Mouse (Mus musculus): ENCODE results near the gene AI413582. TPM values are rescaled to one million over a fixed set of nuclear protein-coding genes. Genes with fewer than 3 reads are reported as not detected.

AI413582 gene
- polyA plus RNA-seq, 1 experiment from 2014 or later, result 51.9 TPM

DNA sequence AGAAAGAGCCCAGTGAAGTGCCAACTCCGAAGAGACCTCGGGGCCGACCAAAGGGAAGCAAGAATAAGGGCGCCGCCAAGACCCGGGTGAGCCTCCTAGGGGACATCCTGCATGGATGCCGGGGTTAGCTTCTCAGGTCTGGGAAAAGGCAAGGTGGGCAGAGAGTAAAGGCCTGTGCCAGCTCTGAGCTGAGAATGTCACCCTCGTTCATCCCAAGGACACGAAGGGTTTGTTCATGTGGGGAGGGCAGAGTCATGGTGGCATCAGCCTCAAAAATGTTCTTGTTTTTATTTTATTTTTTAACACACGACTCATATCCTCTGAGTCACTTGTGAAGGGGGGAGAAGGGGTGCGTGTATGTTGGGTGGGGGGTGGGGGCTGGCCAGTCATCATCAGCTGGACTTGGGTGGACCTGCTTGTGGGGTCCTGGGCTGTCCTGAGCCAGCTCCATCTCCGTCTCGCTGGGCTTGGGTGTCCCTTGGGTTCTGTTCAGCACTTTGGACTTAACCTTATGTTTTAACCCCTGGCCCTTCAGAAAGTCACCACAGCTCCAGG is 4.6 kb downstream of the AI413582 start:
- H3K36me3 ChIP-seq (ENCODE audit: control insufficient read depth, insufficient read depth, low read length), result 0 out of 2 replicates have a peak, but pooled peaks cover 8% of the 10 kb centered on the region
- DNase-seq (no peak), ATAC-seq (ENCODE audit: low FRiP score, low TSS enrichment) (no peak)
- no peak overlapping the region for H3K4me2 ChIP-seq (ENCODE audit: low read length)
- no peak overlapping the region for H3K4me3 ChIP-seq (replicated peaks; ENCODE audit: low read depth, low read length)
- H3K4me1 ChIP-seq (ENCODE audit: control insufficient read depth, insufficient read depth, low read length), result peaks cover 26% of the 10 kb centered on the region
- no peaks in the 10 kb centered on the region for H3K27me3 ChIP-seq (ENCODE audit: control insufficient read depth, insufficient read depth, low read length)
- no peak overlapping the region for H3K27ac ChIP-seq (replicated peaks; ENCODE audit: low read depth, low read length)
- 91% methylated on average over 13 of the region's 13 CpGs for WGBS
- H3K9me3 ChIP-seq (ENCODE audit: control insufficient read depth, low read length), result no peaks in the 10 kb centered on the region
- no peak overlapping the region for H3K9ac ChIP-seq (replicated peaks; ENCODE audit: low read length)

DNA sequence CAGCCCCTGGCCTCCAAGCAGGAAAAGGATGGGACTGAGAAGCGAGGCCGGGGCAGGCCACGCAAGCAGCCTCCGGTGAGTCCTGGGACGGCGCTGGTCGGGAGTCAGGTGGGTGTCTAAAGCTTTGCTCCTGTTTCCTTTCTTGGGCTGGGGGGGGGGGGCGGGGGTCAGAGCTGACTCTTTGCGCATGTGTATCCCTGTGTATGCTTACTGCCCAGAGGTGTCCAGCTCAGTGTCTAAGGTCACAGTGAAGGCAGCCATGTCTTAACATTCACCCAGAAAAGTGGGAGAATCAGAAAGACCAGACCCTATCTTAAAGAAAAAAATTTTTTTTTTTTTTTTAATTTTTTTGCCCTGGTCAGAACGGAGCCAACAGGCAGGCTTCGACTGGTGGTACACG is 6.0 kb downstream of the AI413582 start:
- peaks cover 6% of the 10 kb centered on the region; the same call in 1 of the 2 replicates for H3K27me3 ChIP-seq (ENCODE audit: control insufficient read depth, insufficient read depth, low read length)
- no peak overlapping the region for H3K9ac ChIP-seq (replicated peaks; ENCODE audit: low read length)
- H3K27ac ChIP-seq (replicated peaks; ENCODE audit: low read depth, low read length), result no peak overlapping the region
- H3K4me1 ChIP-seq (ENCODE audit: control insufficient read depth, insufficient read depth, low read length), result peaks cover 33% of the 10 kb centered on the region
- no peak for DNase-seq
- H3K9me3 ChIP-seq (ENCODE audit: control insufficient read depth, low read length), result no peaks in the 10 kb centered on the region
- 0 out of 2 replicates have a peak, but pooled peaks cover 8% of the 10 kb centered on the region for H3K36me3 ChIP-seq (ENCODE audit: control insufficient read depth, insufficient read depth, low read length)
- ATAC-seq (ENCODE audit: low FRiP score, low TSS enrichment), result no peak
- H3K4me3 ChIP-seq (replicated peaks; ENCODE audit: low read depth, low read length), result no peak overlapping the region
- WGBS, result 66% methylated on average over 10 of the region's 12 CpGs
- H3K4me2 ChIP-seq (ENCODE audit: low read length), result no peak overlapping the region

DNA sequence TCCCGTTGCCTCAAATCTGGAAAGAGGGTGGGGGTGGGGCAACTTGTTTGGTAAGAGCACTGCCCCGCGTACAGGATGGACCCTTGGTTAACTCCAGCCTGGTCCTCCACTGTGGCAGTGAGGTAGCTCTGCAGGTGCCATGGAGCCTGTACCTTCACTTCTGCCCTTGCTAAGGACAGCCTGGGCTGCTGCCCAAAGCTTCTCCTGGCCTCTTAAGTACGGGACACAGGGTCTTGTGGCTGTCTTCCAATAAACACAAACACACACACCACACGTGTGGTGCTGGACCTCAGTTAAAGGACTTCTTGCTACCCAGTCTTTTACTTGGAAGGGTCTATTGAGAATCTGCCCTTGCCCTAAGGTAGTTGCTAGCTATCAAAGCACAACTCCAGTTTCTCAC is 6.7 kb downstream of the AI413582 start:
- ATAC-seq (ENCODE audit: low FRiP score, low TSS enrichment) (no peak), DNase-seq (no peak)
- peaks cover 6% of the 10 kb centered on the region; the same call in 1 of the 2 replicates for H3K27me3 ChIP-seq (ENCODE audit: control insufficient read depth, insufficient read depth, low read length)
- H3K9me3 ChIP-seq (ENCODE audit: control insufficient read depth, low read length), result no peaks in the 10 kb centered on the region
- H3K4me1 ChIP-seq (ENCODE audit: control insufficient read depth, insufficient read depth, low read length), result peaks cover 30% of the 10 kb centered on the region
- WGBS, result 9% methylated on average over 5 of the region's 5 CpGs
- no peak overlapping the region; the same call in 1 of the 2 replicates for H3K9ac ChIP-seq (replicated peaks; ENCODE audit: low read length)
- 0 out of 2 replicates have a peak, but pooled peaks cover 7% of the 10 kb centered on the region for H3K36me3 ChIP-seq (ENCODE audit: control insufficient read depth, insufficient read depth, low read length)
- H3K4me3 ChIP-seq (replicated peaks; ENCODE audit: low read depth, low read length), result no peak overlapping the region; the same call in 1 of the 2 replicates
- H3K27ac ChIP-seq (replicated peaks; ENCODE audit: low read depth, low read length), result no peak overlapping the region
- peak overlapping the region; percentile 82 for H3K4me2 ChIP-seq (ENCODE audit: low read length)

DNA sequence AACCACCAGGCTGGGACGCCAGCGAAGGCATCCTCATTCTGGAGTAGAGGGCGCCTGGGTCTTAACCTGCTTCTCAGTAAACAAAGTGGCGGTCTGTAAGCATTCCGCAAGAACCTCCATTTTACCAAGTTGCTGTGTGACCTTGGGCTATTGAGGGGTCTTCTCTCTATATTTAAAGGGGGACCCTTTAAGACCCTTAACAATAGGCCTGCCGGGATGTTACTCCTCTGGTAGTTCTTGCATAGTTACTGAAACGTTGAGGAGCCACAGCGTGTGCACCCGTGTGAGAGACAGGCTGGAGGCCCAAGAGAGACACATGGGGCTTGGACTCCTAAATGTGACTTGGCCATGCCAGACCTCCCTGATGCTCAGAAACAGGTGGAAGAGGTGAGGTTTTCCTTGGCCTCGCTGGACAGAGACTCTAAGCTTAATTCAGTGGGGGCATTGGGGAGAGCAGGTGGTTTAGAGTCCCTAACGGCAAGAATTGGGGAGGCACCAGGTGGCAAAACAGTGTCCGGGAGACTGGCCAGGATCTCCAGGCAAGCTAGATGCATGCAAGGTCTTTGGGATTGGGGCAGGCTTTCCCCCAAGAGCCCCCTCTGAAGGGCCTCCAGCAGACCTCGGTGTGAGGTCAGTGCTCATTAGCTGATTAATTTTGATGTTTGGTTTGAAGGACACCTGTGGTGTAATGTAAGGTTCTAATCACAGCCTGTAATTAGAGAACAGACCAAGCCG is 7.5 kb downstream of the AI413582 start:
- peak overlapping the region; percentile 82 for H3K4me2 ChIP-seq (ENCODE audit: low read length)
- DNase-seq (no peak), ATAC-seq (ENCODE audit: low FRiP score, low TSS enrichment) (no peak)
- peak overlapping the region; percentile 90 for H3K9ac ChIP-seq (replicated peaks; ENCODE audit: low read length)
- no peaks in the 10 kb centered on the region for H3K9me3 ChIP-seq (ENCODE audit: control insufficient read depth, low read length)
- H3K27me3 ChIP-seq (ENCODE audit: control insufficient read depth, insufficient read depth, low read length), result peaks cover 6% of the 10 kb centered on the region; the same call in 1 of the 2 replicates
- H3K36me3 ChIP-seq (ENCODE audit: control insufficient read depth, insufficient read depth, low read length), result 0 out of 2 replicates have a peak, but pooled peaks cover 5% of the 10 kb centered on the region
- WGBS, result 3% methylated on average over 14 of the region's 14 CpGs
- 0 out of 2 replicates have a peak overlapping the region, but pooled peaks have one; percentile 93 for H3K27ac ChIP-seq (replicated peaks; ENCODE audit: low read depth, low read length)
- peaks cover 30% of the 10 kb centered on the region for H3K4me1 ChIP-seq (ENCODE audit: control insufficient read depth, insufficient read depth, low read length)
- H3K4me3 ChIP-seq (replicated peaks; ENCODE audit: low read depth, low read length), result peak overlapping the region; percentile 71

DNA sequence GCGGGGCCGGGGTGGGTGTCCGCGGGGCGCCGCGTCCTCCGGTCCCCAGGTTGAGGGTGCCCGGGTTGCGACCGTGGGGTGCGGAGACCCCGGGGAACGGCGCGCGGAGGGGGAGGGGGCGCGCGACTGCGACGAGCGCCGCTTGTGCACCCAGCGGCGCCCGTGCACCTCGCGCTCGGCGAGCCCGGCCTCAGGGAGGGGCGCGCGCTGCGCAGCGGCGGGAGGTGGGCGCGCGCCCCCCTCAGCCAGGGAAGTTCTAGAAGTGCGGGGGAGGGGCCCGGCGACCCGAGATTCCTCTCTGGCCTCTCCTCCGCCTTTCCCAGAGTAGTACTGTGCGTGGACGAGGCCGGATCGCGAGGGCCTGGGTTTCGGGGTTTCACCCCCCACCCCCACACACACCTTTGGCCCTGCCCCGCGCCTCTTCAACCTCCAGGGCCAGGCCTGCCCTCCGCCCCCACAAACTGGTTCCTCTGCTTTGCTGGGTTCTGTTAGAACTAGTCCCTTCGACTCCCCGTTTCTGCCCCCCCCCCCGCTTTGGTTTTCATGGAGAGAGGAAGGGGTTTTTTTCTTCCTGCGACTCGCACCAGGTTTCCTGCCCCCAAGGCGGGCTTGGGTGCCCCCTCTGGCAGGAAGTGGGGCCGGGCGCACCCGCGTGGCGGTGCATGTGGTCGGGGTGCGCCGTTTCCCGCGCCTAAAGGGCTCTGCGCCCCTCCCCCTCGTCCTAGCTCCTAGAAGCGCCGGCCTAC is 8.2 kb downstream of the AI413582 start:
- Histone ChIP-seq H3K36me3 (ENCODE audit: control insufficient read depth, insufficient read depth, low read length) (0 out of 2 replicates have a peak, but pooled peaks cover 5% of the 10 kb centered on the region), H3K4me1 (ENCODE audit: control insufficient read depth, insufficient read depth, low read length) (peaks cover 30% of the 10 kb centered on the region), H3K4me3 (replicated peaks; ENCODE audit: low read depth, low read length) (peak overlapping the region; percentile 71), H3K9me3 (ENCODE audit: control insufficient read depth, low read length) (no peaks in the 10 kb centered on the region), H3K27ac (replicated peaks; ENCODE audit: low read depth, low read length) (peak overlapping the region; percentile 93), H3K4me2 (ENCODE audit: low read length) (peak overlapping the region; percentile 82), H3K27me3 (ENCODE audit: control insufficient read depth, insufficient read depth, low read length) (peaks cover 6% of the 10 kb centered on the region; the same call in 1 of the 2 replicates), H3K9ac (replicated peaks; ENCODE audit: low read length) (peak overlapping the region; percentile 90)
- DNase-seq, result peak; percentile 81
- WGBS, result under 1% methylated on average over 69 of the region's 75 CpGs
- peak; percentile 18 for ATAC-seq (ENCODE audit: low FRiP score, low TSS enrichment)

DNA sequence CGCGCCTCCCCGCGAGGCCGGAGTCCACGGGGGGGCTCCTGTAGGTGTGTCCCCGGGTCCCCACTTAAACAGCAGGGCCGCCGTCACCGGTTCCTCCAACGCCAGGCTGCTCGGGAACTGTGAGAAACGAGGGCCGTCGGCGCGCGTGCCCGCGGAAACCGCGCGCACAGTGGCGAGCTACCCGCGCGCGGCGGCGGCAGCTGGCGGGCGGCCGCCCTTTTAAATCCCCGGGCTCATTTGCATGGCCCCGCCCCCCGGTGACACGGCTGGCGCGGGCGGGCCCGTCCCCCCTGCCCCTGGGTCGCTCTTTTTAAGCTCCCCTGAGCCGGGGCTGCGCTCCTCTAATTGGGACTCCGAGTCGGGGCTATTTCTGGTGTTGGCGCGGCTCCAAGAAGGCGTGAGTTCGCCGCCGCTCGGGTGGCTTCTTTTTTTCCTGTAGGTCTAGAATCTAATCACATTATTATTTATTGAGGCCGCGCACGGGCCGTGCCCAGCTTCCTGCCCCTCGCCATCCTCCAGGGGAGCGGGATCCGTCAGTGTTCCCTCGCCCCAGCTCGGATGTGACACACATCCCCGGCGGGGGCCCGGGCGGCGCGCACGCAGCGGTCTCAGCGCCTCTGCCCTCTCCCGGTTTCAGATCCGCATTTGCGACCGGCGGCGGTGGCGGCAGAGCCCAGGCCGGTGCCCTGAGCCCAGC is 9.1 kb downstream of the AI413582 start, which contains the start of gene Hmga1:
Hmga1 (plus strand) TSS at position 183 of the 697 bp plus-strand sequence.
- peak within 1 kb of the TSS; percentile 90 for H3K9ac ChIP-seq (replicated peaks; ENCODE audit: low read length)
- peak within 1 kb of the TSS; percentile 71 for H3K4me3 ChIP-seq (replicated peaks; ENCODE audit: low read depth, low read length)
- H3K27me3 ChIP-seq (ENCODE audit: control insufficient read depth, insufficient read depth, low read length), result peaks cover 6% of the 10 kb centered on the region; the same call in 1 of the 2 replicates
- 0 out of 2 replicates have a peak, but pooled peaks cover 3% of the 10 kb centered on the region for H3K36me3 ChIP-seq (ENCODE audit: control insufficient read depth, insufficient read depth, low read length)
- peak; percentile 96 for DNase-seq
- ATAC-seq (ENCODE audit: low FRiP score, low TSS enrichment), result peak; percentile 81
- H3K4me1 ChIP-seq (ENCODE audit: control insufficient read depth, insufficient read depth, low read length), result peaks cover 30% of the 10 kb centered on the region
- WGBS, result under 1% methylated on average over 72 of the region's 79 CpGs
- no peaks in the 10 kb centered on the region for H3K9me3 ChIP-seq (ENCODE audit: control insufficient read depth, low read length)
- peak within 1 kb of the TSS; percentile 93 for H3K27ac ChIP-seq (replicated peaks; ENCODE audit: low read depth, low read length)
- H3K4me2 ChIP-seq (ENCODE audit: low read length), result peak within 1 kb of the TSS; percentile 82

DNA sequence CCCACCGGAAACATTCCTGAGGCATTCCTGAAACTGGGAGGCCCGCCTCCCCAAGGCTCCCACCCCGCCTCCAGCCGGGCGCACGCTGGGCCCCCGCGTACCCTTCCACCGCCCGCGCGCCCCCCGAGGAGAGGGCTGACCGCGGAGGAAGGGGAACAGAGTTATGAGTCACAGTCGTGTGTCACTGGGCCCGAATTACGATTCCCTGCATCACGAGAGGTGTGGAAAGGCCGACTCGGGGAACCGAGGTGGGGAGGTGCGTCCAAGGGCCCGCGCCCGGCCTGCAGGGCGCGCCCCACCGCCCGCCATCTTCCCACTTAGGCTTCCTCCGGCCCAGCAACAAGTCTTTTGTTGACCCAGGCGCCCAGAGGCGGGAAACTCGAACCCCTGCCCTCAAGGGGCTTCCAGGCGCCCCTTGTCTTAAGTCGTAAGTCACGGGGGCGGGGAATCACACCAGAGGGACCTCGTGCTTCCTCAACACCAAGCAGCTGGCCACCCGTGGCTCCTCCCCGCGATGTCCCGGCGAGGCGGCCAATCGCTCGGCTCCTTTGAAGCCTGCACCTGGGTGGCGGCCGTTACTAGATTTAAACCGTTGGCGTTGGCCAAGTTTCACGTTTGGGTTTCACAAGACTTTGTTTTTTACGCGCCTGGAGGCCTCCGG is 9.9 kb downstream of the AI413582 start:
- Histone ChIP-seq H3K9me3 (ENCODE audit: control insufficient read depth, low read length) (no peaks in the 10 kb centered on the region), H3K36me3 (ENCODE audit: control insufficient read depth, insufficient read depth, low read length) (no peaks in the 10 kb centered on the region), H3K9ac (replicated peaks; ENCODE audit: low read length) (no peak overlapping the region), H3K4me2 (ENCODE audit: low read length) (peak overlapping the region; percentile 82), H3K27me3 (ENCODE audit: control insufficient read depth, insufficient read depth, low read length) (peaks cover 6% of the 10 kb centered on the region; the same call in 1 of the 2 replicates), H3K4me1 (ENCODE audit: control insufficient read depth, insufficient read depth, low read length) (peaks cover 30% of the 10 kb centered on the region), H3K27ac (replicated peaks; ENCODE audit: low read depth, low read length) (peak overlapping the region; percentile 93), H3K4me3 (replicated peaks; ENCODE audit: low read depth, low read length) (peak overlapping the region; percentile 71)
- WGBS, result under 1% methylated on average over 55 of the region's 55 CpGs
- peak; percentile 18; the same call in 1 of the 2 replicates for ATAC-seq (ENCODE audit: low FRiP score, low TSS enrichment)
- peak; percentile 65 for DNase-seq
